Mouse (Mus musculus) small intestine, adult 2 months (tissue): ENCODE data around the gene Musk. TPM values are rescaled to one million over a fixed set of nuclear protein-coding genes. Genes with fewer than 3 reads are reported as not detected.
A peak's percentile ranks its signal among the peaks of the same experiment; 100 is the strongest.

Experiments used
- H3K27ac ChIP-seq: fragments of 200-500 bp; 2 replicates; pipeline ENCODE4 v1.5.1; 2012; ENCODE audit warnings: low read depth, low read length, control low read depth, inconsistent platforms; ENCODE audit not compliant: insufficient read depth
- H3K27me3 ChIP-seq: fragments of 200-500 bp; 2 replicates; pipeline ENCODE4 v1.6.1; 2012; ENCODE audit warnings: mild to moderate bottlenecking, moderate library complexity, low read length, inconsistent platforms; ENCODE audit not compliant: control insufficient read depth, insufficient read depth
- H3K36me3 ChIP-seq: fragments of 200-500 bp; 2 replicates; pipeline ENCODE4 v1.6.1; 2012; ENCODE audit warnings: mild to moderate bottlenecking, low read length, control low read depth, inconsistent platforms; ENCODE audit not compliant: control insufficient read depth, insufficient read depth
- H3K4me1 ChIP-seq: fragments of 200-500 bp; 2 replicates; pipeline ENCODE4 v1.6.1; 2012; ENCODE audit warnings: low read length, inconsistent platforms, mixed read lengths; ENCODE audit not compliant: control insufficient read depth, insufficient read depth, insufficient read length
- H3K4me3 ChIP-seq: fragments of 200-500 bp; 2 replicates; pipeline ENCODE4 v1.5.1; 2012; ENCODE audit warnings: low read depth, mild to moderate bottlenecking, control low read depth, inconsistent platforms, low read length, moderate library complexity
- CTCF ChIP-seq: fragments of 200-500 bp; IDR thresholded peaks from 2 replicates; pipeline ENCODE4 v1.5.1; 2012; ENCODE audit warnings: low read depth, mild to moderate bottlenecking, control low read depth, inconsistent platforms, low read length, moderate library complexity, mixed read lengths; ENCODE audit not compliant: insufficient replicate concordance, insufficient read length; ENCODE audit errors: extremely low read depth
- POLR2A ChIP-seq: fragments of 200-500 bp; IDR thresholded peaks from 2 replicates; pipeline ENCODE4 v1.6.1; 2012; ENCODE audit warnings: low read depth, mild to moderate bottlenecking, control low read depth, inconsistent platforms, low read length, moderate library complexity
- WGBS: fragments of 180-500 bp; shearing (Covaris S2); methylation state at CpG from one replicate; pipeline ENCODE4 v1.1.7; 2018; 5-methylcytosine and 5-hydroxymethylcytosine counted together
- polyA plus RNA-seq: library from polyadenylated mRNA; depleted of rRNA; stranded (reverse); fragments of >200 nt; gene quantifications from 2 replicates; pipeline ENCODE4 v1.2.3, GENCODE M21; 2012

Gene Musk
- polyA plus RNA-seq, 1 experiment, result 0.39 TPM

- WGBS, result 74% methylated on average over 4 of the region's 4 CpGs
- no peak overlapping the region for H3K4me3 ChIP-seq
- no peaks in the 10 kb centered on the region for H3K36me3 ChIP-seq
- TF ChIP-seq CTCF, result no peak
- TF ChIP-seq POLR2A, result no peak
- H3K27ac ChIP-seq, result no peak overlapping the region; the same call in 1 of the 2 replicates
- no peaks in the 10 kb centered on the region for H3K27me3 ChIP-seq
- no peaks in the 10 kb centered on the region for H3K4me1 ChIP-seq
Observed at GRCm38 (mm10) chr4:58268897-58269542, 16.7 kb upstream of the Musk start.

- Histone ChIP-seq H3K27ac (no peak overlapping the region), H3K27me3 (no peaks in the 10 kb centered on the region), H3K4me1 (no peaks in the 10 kb centered on the region), H3K36me3 (no peaks in the 10 kb centered on the region), H3K4me3 (no peak overlapping the region)
- TF ChIP-seq CTCF (no peak), POLR2A (no peak)
- 89% methylated on average over 2 of the region's 2 CpGs for WGBS
Observed at GRCm38 (mm10) chr4:58269961-58270360, 15.8 kb upstream of the Musk start.

- WGBS, result 93% methylated on average over 1 of the region's 1 CpGs
- no peaks in the 10 kb centered on the region for H3K36me3 ChIP-seq
- H3K27me3 ChIP-seq, result no peaks in the 10 kb centered on the region
- H3K4me1 ChIP-seq, result no peaks in the 10 kb centered on the region
- H3K4me3 ChIP-seq, result no peak overlapping the region
- TF ChIP-seq CTCF, result no peak
- no peak for TF ChIP-seq POLR2A
- no peak overlapping the region for H3K27ac ChIP-seq
Observed at GRCm38 (mm10) chr4:58270956-58271355, 14.8 kb upstream of the Musk start.

DNA sequence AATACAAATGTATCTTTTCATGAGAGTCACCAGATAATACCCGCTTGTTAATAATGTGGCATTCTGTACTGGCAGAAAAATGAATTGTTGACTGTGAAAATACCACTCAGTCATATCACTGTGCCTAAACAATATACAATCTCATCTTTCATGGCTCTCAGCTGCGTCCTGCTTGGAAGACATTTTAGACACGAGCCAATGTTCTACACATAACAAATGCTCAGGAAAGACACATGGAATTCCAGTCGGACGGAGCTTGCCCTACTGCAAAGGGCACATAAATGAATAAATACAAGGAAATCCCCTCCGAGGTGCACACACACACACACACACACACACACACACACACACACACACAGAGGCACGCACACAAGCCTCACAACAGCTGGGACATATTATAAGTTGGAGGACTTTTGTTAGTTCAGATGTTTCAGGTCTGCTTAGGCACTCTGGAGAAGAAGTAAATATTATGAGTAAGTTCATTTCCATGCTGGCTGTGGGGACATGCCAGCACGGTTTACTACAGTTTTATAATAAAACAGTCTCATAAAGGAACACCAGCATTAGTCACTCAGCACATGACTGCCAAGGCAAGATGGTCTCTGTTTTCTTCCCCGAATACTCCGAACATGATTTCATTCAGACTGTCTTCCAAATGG is 14.1 kb upstream of the Musk start:
- peak overlapping the region; percentile 57; the same call in 1 of the 2 replicates for H3K27ac ChIP-seq
- WGBS, result 67% methylated on average over 10 of the region's 10 CpGs

DNA sequence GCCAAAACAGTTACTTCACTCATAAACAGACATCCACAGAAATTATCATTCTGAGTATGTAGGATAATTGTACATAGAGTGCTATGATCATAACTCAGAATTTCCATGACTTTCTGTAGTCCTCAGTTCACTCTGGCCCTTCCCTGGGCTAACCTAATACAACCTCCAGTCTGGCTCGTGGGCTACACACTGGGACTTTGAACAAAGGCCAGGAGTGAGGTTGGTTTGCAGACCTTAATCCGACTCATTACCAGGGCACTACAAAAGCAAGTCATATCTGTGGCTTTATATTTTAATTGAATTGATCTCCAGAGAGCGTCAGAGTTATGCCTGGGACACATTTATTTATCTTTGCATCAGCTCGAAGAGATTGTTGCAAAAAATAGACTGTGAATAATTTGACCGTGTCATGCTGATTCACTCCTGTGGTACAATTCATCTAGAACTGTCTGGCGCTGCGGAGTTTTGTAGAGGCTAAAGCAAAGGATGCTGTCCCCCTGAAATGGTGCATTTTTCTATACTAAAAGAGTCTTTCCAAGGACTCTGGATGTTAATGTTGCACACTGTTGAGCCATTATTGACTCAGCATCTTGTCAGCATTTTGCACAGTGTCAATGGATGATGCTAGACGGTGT is 10.4 kb upstream of the Musk start:
- Histone ChIP-seq H3K36me3 (no peaks in the 10 kb centered on the region), H3K4me3 (no peak overlapping the region), H3K27ac (no peak overlapping the region), H3K4me1 (peaks cover 4% of the 10 kb centered on the region; the same call in 1 of the 2 replicates), H3K27me3 (no peaks in the 10 kb centered on the region)
- no peak for TF ChIP-seq POLR2A
- no peak for TF ChIP-seq CTCF
- WGBS, result 59% methylated on average over 8 of the region's 8 CpGs

More for the DNA sequence above, 14.1 kb upstream of the Musk start:
- no peak overlapping the region for H3K4me3 ChIP-seq
- TF ChIP-seq CTCF, result no peak
- no peak for TF ChIP-seq POLR2A
- no peaks in the 10 kb centered on the region for H3K27me3 ChIP-seq
- no peaks in the 10 kb centered on the region for H3K4me1 ChIP-seq
- H3K36me3 ChIP-seq, result no peaks in the 10 kb centered on the region

DNA sequence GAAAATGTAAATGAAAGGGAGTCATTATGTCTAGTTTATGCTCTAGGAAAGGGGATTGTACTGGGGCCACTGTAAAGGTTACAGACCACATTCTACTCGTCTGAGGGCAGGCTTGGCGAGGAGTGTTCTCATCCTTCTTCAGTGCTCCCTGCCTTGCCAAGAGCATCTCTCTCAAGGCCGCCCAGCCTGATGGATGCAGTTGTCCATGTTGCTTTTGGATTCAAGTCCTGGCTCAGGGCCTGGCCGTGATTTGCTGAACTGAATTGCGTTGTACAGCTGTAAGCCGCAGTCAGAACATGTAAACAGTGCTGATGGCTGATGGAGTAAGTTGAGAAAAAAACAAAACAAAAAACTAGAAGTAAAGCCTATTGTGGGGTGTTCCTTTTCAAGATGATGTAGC is 7.4 kb upstream of the Musk start:
- Histone ChIP-seq H3K4me1 (peaks cover 4% of the 10 kb centered on the region; the same call in 1 of the 2 replicates), H3K36me3 (no peaks in the 10 kb centered on the region), H3K27me3 (no peaks in the 10 kb centered on the region), H3K27ac (no peak overlapping the region), H3K4me3 (no peak overlapping the region)
- TF ChIP-seq POLR2A, result no peak
- no peak for TF ChIP-seq CTCF
- WGBS, result 80% methylated on average over 6 of the region's 6 CpGs

- H3K27ac ChIP-seq, result no peak overlapping the region
- peaks cover 4% of the 10 kb centered on the region; the same call in 1 of the 2 replicates for H3K4me1 ChIP-seq
- no peaks in the 10 kb centered on the region for H3K36me3 ChIP-seq
- TF ChIP-seq POLR2A (no peak), CTCF (no peak)
- H3K4me3 ChIP-seq, result no peak overlapping the region
- H3K27me3 ChIP-seq, result no peaks in the 10 kb centered on the region
- WGBS, result 76% methylated on average over 2 of the region's 2 CpGs
Observed at GRCm38 (mm10) chr4:58280121-58280520, 5.6 kb upstream of the Musk start.
